Mouse (Mus musculus) adrenal gland, adult 2 months (tissue): ENCODE results near the gene Obscn. TPM values are rescaled to one million over a fixed set of nuclear protein-coding genes. Genes with fewer than 3 reads are reported as not detected.

ENCODE experiments used
- microRNA-seq, 2 experiments: library from miRNA; unstranded; fragments of <30 nt; microRNA quantifications; one replicate each; pipeline ENCODE4 v1.2.0; 2021
- polyA plus RNA-seq: library from polyadenylated mRNA; depleted of rRNA; stranded (reverse); fragments of >200 nt; gene quantifications from 2 replicates; pipeline ENCODE4 v1.2.3, GENCODE M21; 2012; rRNA removed
- total RNA-seq, 2 experiments: library from RNA; stranded (reverse); gene quantifications; 2 replicates each; pipeline ENCODE4 v1.2.3; 2021

Gene Obscn
- total and polyA plus RNA-seq, 3 experiments: 0.92 to 5.5 (median 1.5) TPM

Small RNA genes lying within 50 kb of the gene (microRNA-seq; reads per million reads assigned to microRNA genes)
- gene Gm44313: 0 reads per million in 2 experiments

Other genes starting within 250 kb of the Obscn start
- gene Zfp39, start 232.2 kb downstream of the Obscn start, total RNA-seq: 1 to 10 TPM; 3.5 to 5.0 TPM
- gene Zfp39, start 232.2 kb downstream of the Obscn start, polyA plus RNA-seq: 0.15 and 0.33 TPM in 2 replicates
- gene Btnl10, start 218.5 kb downstream of the Obscn start, total RNA-seq: under 1 TPM in 1 of 2 experiments, not detected in 1; 0.09 TPM
- not detected in 2 replicates for gene Btnl10, start 218.5 kb downstream of the Obscn start, polyA plus RNA-seq
- gene Rnf187, start 197.5 kb downstream of the Obscn start, total RNA-seq: 100 to 1,000 TPM; 143 to 198 TPM
- gene Rnf187, start 197.5 kb downstream of the Obscn start, polyA plus RNA-seq: 545 and 648 TPM in 2 replicates
- gene Hist3h2ba, start 187.5 kb downstream of the Obscn start, total RNA-seq: 1 to 10 TPM; 2.5 to 8.2 TPM
- gene Hist3h2ba, start 187.5 kb downstream of the Obscn start, polyA plus RNA-seq: 5.1 and 9.1 TPM in 2 replicates
- 10 to 100 TPM; 13.5 to 26.3 TPM for gene Hist3h2a, start 181.7 kb downstream of the Obscn start, total RNA-seq
- gene Hist3h2a, start 181.7 kb downstream of the Obscn start, polyA plus RNA-seq: 15.4 and 19.1 TPM in 2 replicates
- gene Trim17, start 181.7 kb downstream of the Obscn start, total RNA-seq: under 1 TPM; 0.17 TPM
- gene Trim17, start 181.7 kb downstream of the Obscn start, polyA plus RNA-seq: 0.18 and 0.36 TPM in 2 replicates
- 10 to 100 TPM; 21.3 to 23.4 TPM for gene Trim11, start 158.3 kb downstream of the Obscn start, total RNA-seq
- gene Trim11, start 158.3 kb downstream of the Obscn start, polyA plus RNA-seq: 45.2 and 45.7 TPM in 2 replicates
- gene Iba57, start 27.3 kb upstream of the Obscn start, total RNA-seq: 10 to 100 TPM; 16.5 to 21.9 TPM
- 15.5 and 16.0 TPM in 2 replicates for gene Iba57, start 27.3 kb upstream of the Obscn start, polyA plus RNA-seq
- 1 to 10 TPM in 1 of 2 experiments, under 1 TPM in 1; 0.29 to 1.5 TPM for gene Gjc2, start 46.8 kb upstream of the Obscn start, total RNA-seq
- gene Gjc2, start 46.8 kb upstream of the Obscn start, polyA plus RNA-seq: 3.0 TPM in 2 replicates
- gene Guk1, start 55.8 kb upstream of the Obscn start, total RNA-seq: 10 to 100 TPM; 48.2 to 72.0 TPM
- gene Guk1, start 55.8 kb upstream of the Obscn start, polyA plus RNA-seq: 80.0 and 95.2 TPM in 2 replicates
- 10 to 100 TPM; 47.5 to 61.8 TPM for gene Mrpl55, start 66.1 kb upstream of the Obscn start, total RNA-seq
- gene Mrpl55, start 66.1 kb upstream of the Obscn start, polyA plus RNA-seq: 56.4 and 64.8 TPM in 2 replicates
- gene 2310033P09Rik, start 71.9 kb upstream of the Obscn start, total RNA-seq: 10 to 100 TPM; 22.5 to 26.0 TPM
- 14.1 and 15.1 TPM in 2 replicates for gene 2310033P09Rik, start 71.9 kb upstream of the Obscn start, polyA plus RNA-seq
- 100 to 1,000 TPM; 436 to 451 TPM for gene Arf1, start 91.9 kb upstream of the Obscn start, total RNA-seq
- 456 and 530 TPM in 2 replicates for gene Arf1, start 91.9 kb upstream of the Obscn start, polyA plus RNA-seq
- gene Wnt3a, start 154.3 kb upstream of the Obscn start, total RNA-seq: not detected
- gene Wnt3a, start 154.3 kb upstream of the Obscn start, polyA plus RNA-seq: not detected in 2 replicates
- 1 to 10 TPM in 1 of 2 experiments, under 1 TPM in 1; 0.58 to 2.7 TPM for gene Wnt9a, start 170.5 kb upstream of the Obscn start, total RNA-seq
- gene Wnt9a, start 170.5 kb upstream of the Obscn start, polyA plus RNA-seq: 2.4 and 2.6 TPM in 2 replicates
- not detected for gene Prss38, start 239.3 kb upstream of the Obscn start, total RNA-seq
- gene Prss38, start 239.3 kb upstream of the Obscn start, polyA plus RNA-seq: not detected in 2 replicates